Mouse (Mus musculus) liver, adult 2 months (tissue): ENCODE data around the gene Slc5a11.

ENCODE experiments used
- CTCF ChIP-seq: fragments of 200-500 bp; IDR thresholded peaks from 2 replicates; pipeline ENCODE4 v1.5.1; 2011; ENCODE audit warnings: low read depth, low read length, control low read depth
- POLR2A ChIP-seq: fragments of 200-500 bp; IDR thresholded peaks from 2 replicates; pipeline ENCODE4 v1.6.1; 2011; ENCODE audit warnings: low read length, control low read depth; ENCODE audit not compliant: insufficient read depth; ENCODE audit errors: extremely low read depth

GRCm38 (mm10) chr7:123240064-123240463, 25.5 kb downstream of the Slc5a11 start:
- TF ChIP-seq CTCF (no peak), POLR2A (no peak)
